Mouse (Mus musculus) heart, adult 8-10 months (tissue): Measurements from ENCODE around the gene Bmp2k. TPM values are rescaled to one million over a fixed set of nuclear protein-coding genes. Genes with fewer than 3 reads are reported as not detected.

Experiments
- DNase-seq: peaks from one replicate; pipeline ENCODE4 v3.0.0; 2022; ENCODE audit warnings: low spot score
- total RNA-seq, 4 experiments: library from RNA; stranded (reverse); gene quantifications; 2 replicates each; pipeline ENCODE4 v1.2.4; 2022

Bmp2k gene
- 1 to 10 TPM; 6.3 to 6.9 (median 6.6) TPM for total RNA-seq

DNA sequence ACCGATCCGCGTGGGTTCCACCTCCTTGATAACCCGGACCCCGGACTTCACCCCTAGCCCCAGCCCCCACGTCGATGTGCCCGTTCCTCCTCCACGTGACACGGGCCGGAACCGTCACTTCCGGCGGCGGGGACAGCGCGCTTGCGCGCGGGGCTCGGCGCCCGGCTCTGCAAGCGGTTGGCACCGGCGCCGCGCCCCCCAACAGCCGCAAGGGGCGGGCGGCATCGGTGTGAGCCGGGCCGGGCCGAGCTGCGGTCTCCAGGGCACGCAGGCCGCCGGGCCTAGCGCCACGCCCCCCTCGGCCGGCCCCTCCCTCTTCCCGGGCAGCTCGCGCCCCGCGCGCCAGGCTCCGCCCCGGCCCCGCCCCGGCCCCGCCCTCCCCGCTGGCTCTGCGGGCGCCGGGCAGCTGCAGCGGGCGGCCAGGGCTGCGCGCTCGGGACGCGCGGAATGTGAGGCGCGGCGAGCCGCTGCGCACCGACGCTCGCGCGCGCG, at the start of gene Bmp2k:
Gene Bmp2k, plus strand, starts transcription at position 380 of the 492 bp plus-strand sequence.
- DNase-seq: peak; percentile 80

- DNase-seq: no peak
Observed at GRCm38 (mm10) chr5:96948856-96949527, 48.5 kb upstream of the Bmp2k start.

DNA sequence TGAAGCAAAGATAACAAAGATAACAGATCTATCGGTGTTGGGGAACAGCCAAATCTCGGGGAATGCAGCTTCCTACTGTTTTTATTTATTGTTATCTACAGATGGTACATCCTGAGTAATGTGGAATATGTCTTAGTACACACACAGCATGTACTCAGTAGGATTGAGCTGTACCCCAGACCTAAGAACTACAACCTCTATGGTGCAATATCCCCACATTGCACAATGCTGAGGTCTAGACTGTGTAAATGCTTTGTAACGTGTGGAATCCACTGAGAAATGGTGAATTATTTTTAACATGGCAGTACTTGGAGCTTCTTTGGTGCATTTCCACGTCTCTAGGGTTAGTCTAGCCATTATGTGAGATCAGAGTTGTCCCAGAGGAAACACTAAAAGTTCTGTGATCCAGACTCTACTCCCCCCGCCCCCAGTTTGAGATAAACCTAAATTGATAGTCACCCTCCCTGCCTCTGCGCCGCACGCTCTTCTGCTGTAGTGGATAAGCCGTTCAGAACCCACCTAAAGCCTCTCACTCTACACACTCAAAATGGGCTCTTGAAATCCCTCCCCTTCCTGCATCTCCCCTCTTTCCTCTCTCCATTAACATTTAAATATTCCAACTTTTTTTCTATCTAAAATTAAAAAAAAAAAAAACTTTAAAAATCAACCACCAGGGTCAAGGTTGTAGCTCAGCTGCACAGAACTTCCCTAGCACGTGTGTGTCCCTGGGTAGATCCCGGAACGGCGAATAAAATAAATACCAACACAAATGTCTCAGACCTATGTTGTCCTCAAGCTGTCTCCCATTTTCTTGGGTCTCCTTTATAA, 47.4 kb upstream of the Bmp2k start:
- DNase-seq: no peak

DNA sequence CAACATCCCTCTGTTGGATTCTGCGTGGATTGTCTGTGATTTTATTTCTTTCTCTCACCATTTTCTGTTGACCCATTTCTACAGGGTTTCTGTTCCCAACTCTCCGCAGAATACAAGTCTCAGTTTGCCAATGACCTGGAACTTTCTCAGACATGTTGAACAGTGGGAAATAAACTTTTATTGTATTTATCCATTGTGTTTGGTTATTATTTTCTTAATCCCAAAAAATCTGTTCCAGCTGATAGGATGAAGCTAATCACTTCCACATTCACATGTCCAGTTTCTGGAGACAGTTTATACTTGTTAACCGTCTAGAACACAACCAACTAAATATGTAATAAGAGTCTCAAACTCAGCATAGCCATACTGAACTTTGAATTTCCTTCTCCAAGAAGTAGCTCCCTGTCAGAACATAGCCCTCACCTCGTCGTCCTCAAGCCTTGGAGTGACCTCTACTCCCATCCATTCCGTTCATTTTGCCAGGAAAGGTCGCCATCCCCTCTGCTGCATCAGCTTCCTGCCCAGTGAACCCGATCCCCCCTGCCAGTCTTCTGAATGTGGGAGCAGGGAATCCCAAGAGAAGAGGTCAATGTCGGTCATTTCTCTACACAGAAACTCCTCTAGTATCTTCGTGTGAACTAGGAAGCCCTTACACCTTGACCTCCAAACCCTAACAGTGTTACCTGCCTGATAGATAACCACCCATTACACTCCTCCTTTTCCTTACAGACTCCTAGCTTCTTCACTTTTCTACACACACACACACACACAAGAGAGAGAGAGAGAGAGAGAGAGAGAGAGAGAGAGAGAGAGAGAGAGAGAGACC, 46.6 kb upstream of the Bmp2k start:
- DNase-seq: no peak

DNA sequence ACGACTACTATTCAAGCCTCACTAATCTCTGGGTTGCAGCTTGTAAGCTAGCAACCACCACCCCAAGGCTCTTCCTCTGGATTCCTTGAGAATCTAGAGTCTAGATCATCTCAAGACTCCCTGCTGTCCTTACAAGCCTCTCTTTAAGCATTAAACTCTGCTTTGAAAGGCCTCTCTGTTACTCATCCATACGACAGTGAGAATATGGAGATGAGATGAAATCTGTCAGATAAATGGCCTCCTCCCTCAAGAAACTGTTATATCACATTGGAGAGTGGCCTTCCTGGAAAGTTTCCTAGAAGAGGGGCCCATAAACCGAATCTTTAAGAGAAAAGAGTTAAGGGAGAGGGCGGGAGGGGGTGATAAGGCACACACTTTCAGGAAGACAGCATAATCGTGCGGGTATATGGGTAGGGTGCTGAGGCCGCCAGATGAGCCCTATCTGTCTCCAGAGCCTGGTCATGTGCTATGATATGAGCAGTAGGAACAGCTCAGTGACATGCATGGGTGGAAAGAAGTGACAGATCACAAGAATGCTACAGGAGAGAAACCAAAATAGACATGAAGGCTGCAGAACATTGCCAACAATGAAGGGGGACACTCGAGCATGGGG, 45.9 kb upstream of the Bmp2k start:
- DNase-seq: no peak

- DNase-seq: no peak
Observed at GRCm38 (mm10) chr5:96954040-96954439, 43.4 kb upstream of the Bmp2k start.

DNA sequence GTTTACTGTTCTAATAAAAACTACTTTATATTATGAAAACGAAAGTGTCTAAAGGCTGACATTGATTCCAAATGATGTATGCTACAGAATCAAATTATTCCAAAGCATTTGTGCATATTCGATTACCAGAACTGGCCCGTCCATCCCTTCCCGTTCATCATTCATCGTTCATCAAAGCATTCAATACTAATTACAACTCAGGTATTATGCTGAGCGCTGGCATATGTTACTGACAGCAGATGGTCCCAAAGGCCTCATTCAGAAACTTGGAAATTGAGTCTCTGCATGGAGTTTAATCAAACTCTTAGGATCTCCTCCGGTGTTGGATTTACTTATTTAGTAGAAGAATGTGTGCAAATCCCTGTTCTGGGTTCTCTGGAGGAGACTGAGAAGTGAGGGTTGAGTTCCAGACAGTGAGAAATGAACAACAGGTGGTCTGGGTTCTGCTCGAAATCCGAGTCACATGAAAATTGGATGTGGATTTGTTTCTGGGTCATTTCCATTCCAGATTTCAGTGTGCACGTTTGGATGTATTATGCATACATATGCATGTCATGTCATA, 42.9 kb upstream of the Bmp2k start:
- no peak for DNase-seq

DNA sequence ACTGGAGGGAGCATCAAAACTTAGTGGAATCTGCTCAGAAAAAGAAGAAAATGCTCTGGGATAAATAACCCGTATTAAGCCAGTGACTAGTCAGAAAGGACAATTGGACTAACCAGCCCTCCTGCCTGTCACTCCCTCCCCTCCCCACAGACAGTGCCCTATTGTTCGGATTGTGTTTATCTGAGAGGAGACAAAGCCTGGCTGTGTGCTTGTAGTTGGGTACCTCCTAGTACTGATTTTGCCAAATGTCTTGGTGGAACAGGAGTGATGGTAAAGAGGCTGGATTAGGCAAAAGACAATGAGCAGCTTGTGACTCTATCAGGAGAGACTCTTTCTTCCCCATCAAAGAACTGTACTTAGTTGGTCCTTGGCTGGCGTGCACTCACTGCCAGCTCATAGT, 40.6 kb upstream of the Bmp2k start:
- no peak for DNase-seq

GRCm38 (mm10) chr5:96961122-96961521, 36.4 kb upstream of the Bmp2k start:
- no peak for DNase-seq

GRCm38 (mm10) chr5:96961852-96962251, 35.6 kb upstream of the Bmp2k start:
- DNase-seq: no peak

- DNase-seq: no peak
Observed at GRCm38 (mm10) chr5:96962252-96962933, 35.1 kb upstream of the Bmp2k start.

GRCm38 (mm10) chr5:96962934-96963301, 34.6 kb upstream of the Bmp2k start:
- DNase-seq: no peak

- DNase-seq: no peak
Observed at GRCm38 (mm10) chr5:96964062-96965028, 33.1 kb upstream of the Bmp2k start.

DNA sequence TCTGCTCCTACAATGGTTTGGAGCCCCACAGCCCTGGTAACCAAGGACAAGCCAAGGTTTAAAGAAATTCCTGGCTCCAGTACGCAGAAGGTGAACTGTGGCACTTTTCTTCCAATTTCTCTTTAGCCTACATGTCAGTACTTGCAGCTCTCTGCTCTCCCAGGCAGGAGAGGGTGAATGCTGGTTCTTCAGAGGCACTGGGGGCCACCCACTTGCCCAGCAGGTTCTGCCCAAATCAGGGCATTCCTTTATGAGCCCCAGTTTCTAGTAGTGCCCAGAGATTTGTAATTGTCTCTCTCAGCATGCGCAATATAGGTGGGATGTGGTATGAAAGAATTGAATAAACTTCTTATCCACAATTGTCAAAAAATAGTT, 32.5 kb upstream of the Bmp2k start:
- DNase-seq: no peak

GRCm38 (mm10) chr5:96965503-96965902, 32.0 kb upstream of the Bmp2k start:
- no peak for DNase-seq

DNA sequence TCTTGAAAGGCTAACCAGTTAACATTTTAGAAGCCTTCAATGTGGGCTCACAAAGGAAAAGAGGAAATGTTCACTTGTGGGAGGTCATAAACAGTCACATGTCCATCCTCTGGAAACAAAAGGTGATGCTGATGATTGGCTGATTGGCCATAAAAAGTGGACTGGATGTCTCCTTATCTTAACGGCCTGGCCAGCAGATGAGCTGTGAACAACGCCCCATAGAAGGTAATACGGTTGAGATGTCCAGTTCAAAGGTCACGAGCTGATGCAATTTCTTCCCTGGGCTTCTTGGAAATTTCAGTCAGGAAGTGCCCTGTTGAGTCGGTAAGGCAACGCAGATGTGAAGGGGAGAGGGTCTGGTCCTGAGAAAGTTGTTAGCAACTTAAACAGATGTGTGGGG, 28.9 kb upstream of the Bmp2k start:
- DNase-seq: no peak

- DNase-seq: no peak
Observed at GRCm38 (mm10) chr5:96969032-96969431, 28.5 kb upstream of the Bmp2k start.

GRCm38 (mm10) chr5:96969705-96970471, 27.6 kb upstream of the Bmp2k start:
- DNase-seq: no peak

GRCm38 (mm10) chr5:96970472-96970848, 27.0 kb upstream of the Bmp2k start:
- no peak for DNase-seq
